Mouse (Mus musculus) heart, postnatal 10 days (tissue): ENCODE measurements around the gene Snph. TPM values are rescaled to one million over a fixed set of nuclear protein-coding genes. Genes with fewer than 3 reads are reported as not detected.

Experiments
- DNase-seq, 2 experiments: peaks; one replicate each; pipeline ENCODE4 v3.0.0; 2021
- intact Hi-C: fragments of 180-260 bp; cut with DNase I; formaldehyde crosslinking; loops from one replicate; pipeline ENCODE4 v1.15.1; 2025
- total RNA-seq, 2 experiments: library from RNA; stranded (reverse); gene quantifications; 2 replicates each; pipeline ENCODE4 v1.2.3; 2021

Snph gene
- total RNA-seq, 2 experiments from 2014 or later: 2.3 to 3.1 TPM

DNA sequence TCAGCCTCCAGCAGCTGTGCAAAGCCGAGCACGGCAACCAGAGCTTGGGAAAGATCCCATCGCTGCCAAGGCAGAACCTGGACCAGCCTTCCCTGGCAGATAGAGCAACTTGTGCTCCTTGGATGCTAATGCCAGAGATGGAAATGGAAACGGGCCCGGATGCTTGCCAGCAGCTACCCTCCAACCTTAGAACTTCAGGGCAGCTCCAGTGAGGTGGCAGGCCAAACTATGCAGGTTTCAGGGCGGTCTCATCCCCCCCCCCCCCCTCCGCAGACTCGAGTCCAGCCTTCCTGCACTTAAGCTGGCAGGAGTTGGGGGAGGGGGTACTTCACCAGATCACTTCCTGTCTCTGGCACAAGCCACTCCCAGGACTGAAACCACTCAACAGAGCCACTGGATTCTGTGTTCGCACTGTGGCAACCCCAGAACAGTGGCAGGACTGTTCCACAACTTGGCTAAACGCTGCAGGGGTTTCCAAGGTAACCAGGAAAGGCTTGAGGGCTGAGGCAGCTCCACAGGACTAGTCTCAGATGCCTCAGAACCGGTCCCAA is 26.9 kb downstream of the Snph start:
- no peak for DNase-seq
- intact Hi-C loops: no loop called here

DNA sequence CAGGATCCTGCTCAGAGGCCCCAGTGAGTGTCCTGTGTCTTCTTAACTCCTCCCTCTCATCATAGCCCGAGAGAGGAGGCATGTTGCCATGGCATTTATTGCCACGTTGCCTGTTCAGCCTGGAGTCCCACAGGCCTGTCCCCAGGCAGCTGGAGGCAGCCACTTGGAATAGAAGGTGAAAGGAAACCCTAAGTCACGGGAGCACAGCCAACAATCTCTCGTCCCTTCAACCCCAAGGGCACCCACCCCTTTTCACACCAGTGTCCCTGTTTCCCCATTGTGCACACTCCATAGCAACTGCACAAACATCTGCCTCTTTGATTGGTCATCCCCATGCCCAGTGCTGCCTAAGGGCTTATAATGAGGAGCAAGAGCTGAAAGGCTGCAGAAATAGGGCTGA is 28.8 kb downstream of the Snph start:
- intact Hi-C loops: no loop called here

DNA sequence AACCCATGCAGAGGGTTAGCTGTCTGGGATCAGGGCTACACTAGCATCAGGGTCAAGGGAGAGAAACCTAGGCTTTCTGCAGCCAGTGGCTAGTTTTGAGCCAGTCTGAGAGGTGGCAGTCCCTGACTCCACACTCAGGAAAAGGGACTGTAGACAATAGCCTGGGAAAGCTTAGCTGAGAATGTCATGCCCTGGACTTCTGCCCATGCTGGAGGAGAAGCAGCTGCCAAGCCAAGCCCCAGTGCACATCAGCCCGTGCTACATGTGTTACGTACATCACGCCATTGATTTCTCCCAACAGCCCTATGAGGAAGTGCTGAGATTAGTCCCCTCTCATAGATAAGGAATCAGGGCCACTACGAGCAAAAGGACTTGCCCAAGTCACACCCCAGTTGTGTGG is 30.3 kb downstream of the Snph start:
- intact Hi-C loops: no loop called here
- peak; percentile 47 to 51 for DNase-seq

More for the DNA sequence above, 28.8 kb downstream of the Snph start:
- DNase-seq: no peak

DNA sequence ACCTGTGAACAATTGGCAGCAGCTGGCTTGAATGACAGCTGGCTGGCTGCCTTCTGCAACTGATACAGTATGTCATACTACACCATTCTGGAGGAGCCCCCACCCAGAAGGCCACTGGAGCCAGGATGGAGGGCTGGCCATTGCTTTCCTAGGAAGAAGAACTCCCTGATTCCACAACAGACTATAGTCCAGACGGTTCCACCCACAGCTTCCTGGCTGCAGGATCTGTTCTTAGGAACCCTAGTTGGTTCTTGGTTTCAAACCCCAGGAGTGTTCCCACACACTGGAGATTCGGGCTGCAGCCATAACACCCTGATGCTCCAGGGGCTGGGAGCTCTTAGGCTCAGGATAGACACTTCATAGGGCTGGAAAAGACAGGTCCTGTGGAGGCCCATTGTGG is 34.3 kb downstream of the Snph start:
- intact Hi-C loops: no loop called here
- no peak for DNase-seq

DNA sequence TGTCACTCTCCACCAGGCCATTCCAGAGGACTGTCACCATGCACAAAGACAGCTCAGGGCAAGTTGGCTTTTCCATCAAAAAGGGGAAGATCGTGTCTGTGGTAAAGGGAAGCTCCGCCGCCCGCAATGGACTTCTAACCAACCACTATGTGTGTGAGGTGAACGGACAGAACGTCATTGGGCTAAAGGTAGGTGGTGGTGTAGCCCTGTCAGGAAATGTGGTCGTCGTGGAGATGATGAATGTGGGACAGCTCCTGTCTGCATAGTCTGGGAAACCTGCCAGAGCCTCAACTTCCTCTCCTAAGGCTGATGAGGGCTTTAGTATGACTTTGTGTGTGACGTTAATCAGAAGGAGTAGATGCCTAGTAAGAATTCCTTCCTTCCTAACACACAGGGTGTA is 45.1 kb downstream of the Snph start:
- intact Hi-C loops: no loop called here
- no peak for DNase-seq

DNA sequence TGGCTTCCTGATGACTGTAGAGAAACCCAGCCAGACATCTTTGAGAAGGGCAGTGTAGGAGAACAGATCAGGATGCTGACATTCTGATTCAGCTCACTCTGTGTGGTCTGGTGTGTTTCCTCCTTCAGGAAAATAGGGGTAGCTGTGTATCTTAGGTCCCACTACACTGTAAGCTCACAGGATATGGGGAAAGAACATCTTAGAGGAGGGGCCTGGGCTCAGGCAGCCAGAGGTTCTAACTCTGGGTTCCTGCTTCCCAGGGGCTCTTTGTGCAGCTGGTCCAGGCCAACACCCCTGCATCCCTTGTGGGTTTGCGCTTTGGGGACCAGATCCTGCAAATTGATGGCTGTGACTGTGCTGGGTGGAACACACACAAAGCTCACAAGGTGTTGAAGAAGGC is 45.6 kb downstream of the Snph start:
- no peak for DNase-seq
- intact Hi-C loops: no loop called here

DNA sequence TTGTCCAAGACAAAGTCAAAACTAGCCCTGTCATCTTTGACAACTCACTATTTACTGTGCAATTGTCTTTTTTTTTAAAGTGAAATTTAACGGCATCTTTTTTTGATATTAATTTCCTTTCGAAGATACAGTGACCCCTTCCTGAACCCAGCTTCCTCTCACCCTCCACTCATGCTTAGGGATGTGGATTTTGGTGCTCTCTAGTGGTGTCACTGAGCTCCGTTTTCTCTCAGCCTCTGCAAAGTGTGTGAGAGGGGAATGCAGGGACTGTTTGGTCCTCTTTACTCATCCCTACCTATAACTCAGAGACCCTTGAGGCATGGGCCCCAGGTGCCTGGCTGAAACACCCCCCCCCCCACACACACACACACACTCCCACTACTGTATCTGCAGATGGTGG is 46.5 kb downstream of the Snph start:
- DNase-seq: no peak
- intact Hi-C loops: no loop called here

DNA sequence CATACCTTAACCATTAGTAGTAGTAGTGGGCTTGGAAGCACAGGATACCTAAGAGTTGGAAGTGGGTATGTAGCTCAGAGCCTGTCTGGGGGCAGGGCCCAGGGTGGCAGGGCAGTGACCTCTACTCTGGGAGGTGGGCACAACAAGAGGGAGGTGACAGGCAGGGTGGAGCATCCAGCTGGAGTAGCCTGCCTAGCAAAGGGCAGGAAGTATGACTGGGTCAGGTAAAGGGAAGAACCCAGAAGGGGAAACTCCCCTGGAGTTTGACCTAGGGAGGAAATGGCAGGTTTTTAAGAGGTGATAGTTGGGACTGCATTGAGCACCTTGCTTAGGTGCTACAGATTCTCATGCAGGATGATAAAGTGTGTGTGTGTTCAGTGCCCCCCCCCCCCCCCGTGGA is 51.4 kb downstream of the Snph start:
- DNase-seq: no peak
- intact Hi-C loops: no loop called here

DNA sequence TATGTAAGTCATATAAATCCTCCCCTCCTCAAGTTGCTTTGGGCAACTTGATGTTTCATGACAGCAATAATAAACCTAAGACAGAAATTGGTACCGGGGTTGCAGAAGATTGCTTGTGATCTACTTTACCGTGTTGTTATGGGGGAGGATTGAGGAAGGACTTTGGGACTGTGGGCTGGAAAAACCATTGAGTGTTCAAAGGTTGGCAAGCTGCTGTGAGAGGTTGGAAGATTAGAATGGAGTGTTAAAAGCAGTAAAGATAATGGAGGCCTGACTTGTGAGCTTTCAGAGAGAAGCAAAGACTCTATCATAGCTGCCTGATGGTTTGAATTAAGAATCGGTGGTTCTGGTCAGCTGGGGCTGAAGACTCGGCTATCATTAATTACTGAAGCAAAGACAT is 53.2 kb downstream of the Snph start:
- intact Hi-C loops: loop anchor here (5.0 kb wide), 3 partner anchors 53 to 163 kb away; partner anchors contain the start of genes Psmf1 and Snph
- DNase-seq: no peak

DNA sequence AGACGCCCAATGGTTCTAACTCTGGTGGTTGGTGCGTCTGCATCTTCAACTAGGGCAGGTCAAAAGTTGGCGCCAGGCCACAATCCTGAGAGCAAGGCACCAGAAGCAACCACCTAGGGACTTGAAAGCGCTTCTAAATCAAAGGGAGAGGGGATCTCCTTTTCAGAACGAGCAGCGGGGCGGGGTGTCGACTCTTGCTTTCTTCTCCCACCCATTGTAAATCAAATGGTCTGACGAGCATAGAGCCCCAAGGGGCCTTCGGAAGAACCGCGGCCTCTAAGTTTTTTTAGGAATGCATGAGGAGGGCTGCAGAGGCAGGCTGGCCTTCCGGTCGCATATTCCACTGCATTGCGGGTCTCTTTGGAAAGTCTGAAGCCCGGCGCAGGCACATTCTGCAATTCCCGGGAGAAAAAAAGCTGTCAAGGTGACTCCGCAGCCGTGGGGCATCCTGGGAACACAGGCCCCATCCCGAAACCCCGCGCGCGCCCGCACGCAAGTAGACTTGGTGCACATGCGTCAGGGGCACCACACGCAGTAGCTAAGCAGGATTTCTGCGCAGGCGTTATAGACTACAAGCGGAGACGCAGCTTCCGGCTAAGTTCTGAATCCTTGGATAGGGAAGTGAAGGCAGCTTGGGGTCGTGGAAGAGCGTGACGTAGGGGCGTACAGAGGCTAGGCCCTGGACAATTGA is 56.5 kb downstream of the Snph start:
- DNase-seq: peak; percentile 89 to 91
- intact Hi-C loops: loop anchor here (5.0 kb wide), 3 partner anchors 56 to 166 kb away; partner anchors contain the start of genes Psmf1 and Snph

DNA sequence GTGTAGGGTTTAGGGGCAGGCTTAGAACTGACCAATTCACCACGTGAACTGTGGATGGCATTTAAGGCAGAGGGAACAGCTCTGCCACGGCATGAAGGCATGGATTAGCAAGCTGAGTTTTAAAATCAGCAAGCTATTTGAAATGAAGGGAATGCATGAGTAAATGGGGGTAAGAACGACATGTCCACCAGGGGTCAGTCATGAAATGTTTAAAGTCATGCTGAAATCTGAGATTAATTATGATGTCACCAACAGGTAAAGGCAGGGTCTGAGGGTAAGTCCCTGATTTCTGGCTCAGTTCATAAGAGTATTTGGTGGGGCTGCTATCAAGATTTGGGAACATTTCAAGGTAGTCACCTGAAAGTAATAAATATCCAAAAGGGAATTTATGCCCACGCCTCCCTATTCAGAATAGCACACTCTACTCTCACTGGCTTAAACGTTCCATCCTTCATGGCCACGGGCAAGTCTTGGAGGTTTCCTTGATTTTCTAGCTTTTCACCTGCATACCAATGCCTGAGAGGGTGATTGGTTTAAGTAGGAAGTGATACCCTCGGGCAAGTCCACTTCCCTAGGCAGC is 57.2 kb downstream of the Snph start:
- intact Hi-C loops: loop anchor here (5.0 kb wide), 3 partner anchors 57 to 167 kb away; partner anchors contain the start of genes Psmf1 and Snph

DNA sequence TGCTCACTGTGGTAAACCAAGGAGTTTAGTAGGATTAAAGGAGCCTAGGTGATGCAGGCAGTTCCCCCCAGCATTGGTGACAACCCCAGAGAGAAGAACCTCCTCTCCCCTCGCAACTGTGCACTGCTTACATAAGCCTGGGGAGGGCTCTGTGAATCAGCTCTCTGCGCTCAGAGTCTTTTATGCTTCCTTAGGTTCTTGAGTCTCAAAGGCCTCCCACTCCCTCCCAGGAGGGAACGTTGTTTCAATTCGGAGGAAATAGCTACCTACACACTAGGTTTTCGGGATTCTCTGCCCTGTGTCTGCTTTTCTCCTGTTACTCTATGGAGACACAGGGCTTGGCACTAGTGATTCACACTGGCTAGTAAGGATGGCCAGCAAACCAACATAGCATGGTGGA is 57.8 kb downstream of the Snph start:
- intact Hi-C loops: loop anchor here (5.0 kb wide), 3 partner anchors 58 to 168 kb away; partner anchors contain the start of genes Psmf1 and Snph

More for the DNA sequence above, 57.2 kb downstream of the Snph start:
- peak; percentile 47 to 66 for DNase-seq

DNA sequence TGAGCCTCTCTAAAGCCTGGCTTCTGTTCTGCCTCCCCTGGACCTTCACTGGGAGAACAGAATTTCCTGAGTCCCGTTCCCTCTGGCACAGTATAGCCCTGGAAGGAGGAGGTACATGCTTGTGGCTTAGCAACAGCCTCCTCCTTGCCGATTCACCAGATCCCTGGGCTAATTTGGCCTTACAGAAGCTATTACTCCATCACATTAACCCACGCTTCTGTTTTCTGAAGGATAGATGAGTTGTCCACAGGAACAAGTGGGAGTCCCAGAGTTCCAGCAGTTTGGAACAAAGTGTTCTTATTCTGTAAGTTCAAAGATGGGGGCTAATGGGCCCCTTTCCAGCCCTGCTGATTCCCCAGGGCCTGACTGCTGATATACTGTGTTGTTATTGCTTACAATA is 58.7 kb downstream of the Snph start:
- intact Hi-C loops: no loop called here
- no peak for DNase-seq

More for the DNA sequence above, 57.8 kb downstream of the Snph start:
- DNase-seq: no peak

DNA sequence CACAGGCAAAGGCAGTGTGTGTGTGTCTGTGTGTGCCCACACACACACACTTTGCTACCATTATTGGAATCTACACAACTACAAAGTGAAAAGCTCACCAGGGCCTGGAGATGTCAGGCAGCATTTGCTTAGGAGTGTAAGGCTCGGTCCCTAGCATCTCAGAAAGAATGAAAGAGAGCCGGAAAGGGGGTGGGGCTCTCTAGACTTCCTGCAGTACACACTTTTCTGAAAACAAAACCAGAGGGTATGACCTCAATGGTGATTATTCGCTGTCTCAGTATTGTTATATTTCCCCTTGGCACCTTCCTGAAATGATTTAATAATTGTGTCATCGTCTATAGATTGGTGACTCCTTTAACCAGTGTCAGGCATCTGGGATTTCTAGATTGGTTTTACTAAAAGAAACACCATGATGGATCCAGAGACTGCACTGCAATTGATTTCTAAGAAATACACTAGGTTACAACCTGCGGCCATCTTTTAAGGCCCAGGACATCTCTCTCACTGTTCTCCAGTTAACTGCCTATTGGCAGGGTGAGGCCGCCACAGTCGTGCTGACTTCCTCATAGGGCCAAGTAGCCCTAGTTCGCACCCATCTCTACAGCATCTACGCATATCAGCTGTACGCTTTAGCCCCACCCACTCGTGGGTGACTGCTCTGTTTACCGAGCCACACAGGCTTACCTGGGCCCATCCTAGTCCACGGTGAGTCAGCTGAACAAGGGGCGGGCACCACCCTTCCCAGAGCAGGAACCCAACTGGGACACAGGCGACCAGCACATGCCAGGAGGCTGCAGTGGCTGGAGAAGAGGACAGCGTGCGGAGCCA is 60.3 kb downstream of the Snph start, which contains the start of gene Sdcbp2:
Sdcbp2 (plus strand) TSS at position 750 of the 828 bp plus-strand sequence.
- intact Hi-C loops: no loop called here

DNA sequence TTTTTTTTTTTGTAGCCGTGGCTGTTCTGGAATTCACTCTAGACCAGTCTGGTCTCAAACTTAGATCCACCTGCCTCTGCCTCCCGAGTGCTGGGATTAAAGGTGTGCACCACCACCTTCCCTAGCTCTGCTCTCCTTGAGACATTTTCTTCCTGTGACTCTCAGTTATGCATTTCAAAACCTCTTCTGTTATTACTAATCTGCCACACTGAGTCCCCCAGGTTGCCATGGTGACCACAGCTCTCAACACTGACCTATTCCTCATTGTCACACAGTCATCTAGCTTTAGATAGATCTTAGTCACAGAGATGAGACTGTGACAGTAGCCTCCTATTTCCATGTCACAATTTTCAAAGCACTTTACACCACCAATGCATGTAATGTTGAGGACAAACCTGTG is 62.9 kb downstream of the Snph start:
- intact Hi-C loops: loop anchor here (2.0 kb wide), 1 partner anchor 25 kb away; no protein-coding TSS in a partner anchor
- DNase-seq: no peak

More for the DNA sequence above, 60.3 kb downstream of the Snph start, which contains the start of gene Sdcbp2:
- no peak for DNase-seq

DNA sequence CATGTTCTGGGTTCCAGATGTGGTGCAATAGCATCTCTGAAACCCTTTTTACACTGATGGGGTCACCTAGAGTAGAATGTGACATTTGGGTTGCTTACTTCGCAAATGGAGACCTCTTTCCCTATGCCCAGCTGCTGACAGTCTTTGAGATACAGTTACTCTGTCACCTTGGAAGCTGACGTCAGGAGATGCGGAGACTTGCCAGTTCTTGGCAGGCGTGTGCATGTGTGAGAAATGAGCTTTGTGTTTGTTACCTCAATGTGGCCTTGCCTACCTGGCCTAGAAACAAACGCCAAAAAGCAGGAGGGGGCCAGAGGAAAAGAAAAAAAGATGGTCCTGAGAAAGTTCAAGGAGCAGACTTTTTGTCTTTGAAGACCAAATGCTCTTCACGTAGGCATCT is 65.5 kb downstream of the Snph start:
- DNase-seq: no peak

DNA sequence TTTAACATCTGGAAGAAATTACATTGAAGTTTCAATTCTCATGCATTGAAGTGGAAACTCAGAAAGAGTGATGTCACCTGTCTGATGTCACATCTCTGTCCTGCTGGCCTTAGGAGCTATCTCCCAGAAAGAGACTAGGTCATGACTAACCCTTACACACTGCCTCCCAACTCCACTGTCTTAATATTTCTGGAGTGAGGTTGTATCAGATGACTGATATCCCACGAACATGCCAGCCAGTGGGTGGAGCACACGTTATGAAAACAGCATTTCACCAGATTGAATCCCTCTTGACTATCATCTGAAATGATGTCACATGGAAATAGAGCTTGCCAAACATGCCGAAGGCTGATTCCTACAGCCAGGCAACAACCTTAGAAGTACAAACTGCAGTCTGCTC is 67.4 kb downstream of the Snph start:
- DNase-seq: peak; percentile 20 to 31
- intact Hi-C loops: no loop called here

More for the DNA sequence above, 65.5 kb downstream of the Snph start:
- intact Hi-C loops: no loop called here

DNA sequence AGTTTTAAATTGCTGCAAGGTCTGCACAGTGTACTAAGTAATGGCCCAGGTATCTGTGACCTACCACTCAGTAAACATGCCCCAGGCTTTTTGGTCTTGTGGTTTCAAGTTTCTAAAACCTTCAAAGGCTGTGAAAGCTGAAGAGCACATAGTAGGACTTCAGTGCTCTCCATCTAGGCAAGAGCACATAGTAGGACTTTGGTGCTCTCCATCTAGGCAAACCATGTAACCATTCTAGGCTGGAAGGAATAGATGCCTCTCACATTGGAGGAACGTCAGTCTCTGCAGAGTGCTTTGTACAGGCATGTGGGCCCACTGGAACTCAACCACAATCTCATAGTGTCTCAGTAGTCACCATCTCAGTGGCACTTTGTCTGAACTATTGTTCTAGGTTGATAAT is 68.4 kb downstream of the Snph start:
- DNase-seq: no peak

DNA sequence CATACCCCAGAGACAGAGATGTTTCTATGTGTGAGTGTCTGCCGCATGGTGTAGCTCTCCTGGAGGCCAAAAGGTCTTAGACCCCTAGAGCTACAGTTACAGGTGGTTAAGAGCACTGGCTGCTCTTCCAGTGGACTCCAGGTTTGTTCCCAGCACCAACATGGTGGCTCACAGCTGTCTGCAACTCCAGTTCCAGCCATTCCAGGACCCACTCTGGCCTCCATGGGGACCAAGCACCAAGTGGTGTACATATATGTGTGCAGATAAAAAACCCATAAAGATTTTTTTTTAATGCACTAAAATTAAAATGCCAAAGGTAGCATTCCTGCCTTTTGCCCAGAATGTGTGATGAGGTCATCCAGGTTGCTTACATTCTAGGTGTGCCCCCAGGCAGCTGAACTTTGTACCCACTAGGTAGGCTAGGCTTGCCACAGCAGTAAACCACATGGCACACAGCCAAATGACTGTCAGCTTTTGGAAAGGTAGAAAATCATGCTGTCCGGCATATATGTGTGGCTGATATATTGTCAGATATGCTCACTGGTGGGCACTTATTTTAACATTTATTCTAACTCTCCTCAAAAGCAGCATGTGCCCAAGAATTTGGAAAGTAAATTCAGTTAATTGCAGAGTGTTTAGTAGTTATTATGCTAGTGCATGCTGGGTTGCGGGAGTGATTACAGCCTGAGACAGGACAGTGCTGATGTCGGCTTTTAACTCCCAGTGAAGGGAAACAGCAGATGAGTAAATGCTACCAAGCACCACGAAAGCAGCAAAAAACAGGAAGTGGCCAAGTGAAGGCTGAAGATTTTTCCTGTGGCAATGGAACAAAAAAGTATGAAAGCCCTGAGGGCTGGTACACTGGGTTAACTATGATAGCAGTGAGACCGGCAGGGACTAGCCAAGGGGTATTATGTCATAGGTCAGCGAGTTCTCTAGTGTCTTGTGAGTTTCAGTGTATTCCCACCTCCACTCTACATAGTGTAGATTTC is 69.2 kb downstream of the Snph start:
- intact Hi-C loops: no loop called here
- no peak for DNase-seq

More for the DNA sequence above, 68.4 kb downstream of the Snph start:
- intact Hi-C loops: no loop called here
